Mouse (Mus musculus) hindbrain, embryonic 15.5 days (tissue): ENCODE measurements around the gene Dlk2. TPM values are rescaled to one million over a fixed set of nuclear protein-coding genes. Genes with fewer than 3 reads are reported as not detected.

Experiments
- ATAC-seq: fragments of 200-750 bp; cut with Nextera tagmentation; 2 replicates; pipeline ENCODE4 v1.8.0; 2017; ENCODE audit warnings: low read depth, moderate number of reproducible peaks, moderate TSS enrichment; ENCODE audit not compliant: low FRiP score
- H3K27ac ChIP-seq: fragments of 300-500 bp; sonication (generic); replicated peaks from 2 replicates; pipeline ENCODE4 v1.5.1; 2015; ENCODE audit warnings: mild to moderate bottlenecking, inconsistent platforms
- H3K27me3 ChIP-seq: fragments of 300-500 bp; sonication (generic); 2 replicates; pipeline ENCODE4 v1.6.1; 2015; ENCODE audit warnings: control low read depth, inconsistent platforms
- H3K36me3 ChIP-seq: fragments of 300-500 bp; sonication (generic); 2 replicates; pipeline ENCODE4 v1.6.1; 2015; ENCODE audit warnings: control low read depth, inconsistent platforms
- H3K4me1 ChIP-seq: fragments of 300-500 bp; sonication (generic); replicated peaks from 2 replicates; pipeline ENCODE4 v1.6.1; 2015; ENCODE audit warnings: control low read depth, inconsistent platforms
- H3K4me2 ChIP-seq: fragments of 300-500 bp; sonication (generic); 2 replicates; pipeline ENCODE4 v1.6.1; 2015; ENCODE audit warnings: moderate library complexity, mild to moderate bottlenecking, inconsistent platforms
- H3K4me3 ChIP-seq: fragments of 300-500 bp; sonication (generic); 2 replicates; pipeline ENCODE4 v1.5.1; 2015; ENCODE audit warnings: mild to moderate bottlenecking, inconsistent platforms
- H3K9ac ChIP-seq: fragments of 300-500 bp; sonication (generic); 2 replicates; pipeline ENCODE4 v1.6.1; 2015; ENCODE audit warnings: inconsistent platforms
- H3K9me3 ChIP-seq: fragments of 300-500 bp; sonication (generic); 2 replicates; pipeline ENCODE4 v1.6.1; 2016; ENCODE audit warnings: control low read depth, inconsistent platforms
- WGBS: fragments of 180-500 bp; shearing (Covaris S2); methylation state at CpG from one replicate; pipeline ENCODE4 v1.1.7; 2015; 5-methylcytosine and 5-hydroxymethylcytosine counted together
- polyA plus RNA-seq: library from polyadenylated mRNA; unstranded; fragments of >200 nt; fragmentation: Nextera tagmentation; extraction: Ambion mirVana; gene quantifications from 2 replicates; pipeline ENCODE4 v1.2.1, GENCODE M21; 2015

Gene Dlk2
- polyA plus RNA-seq, 1 experiment from 2014 or later: 25.5 TPM

DNA sequence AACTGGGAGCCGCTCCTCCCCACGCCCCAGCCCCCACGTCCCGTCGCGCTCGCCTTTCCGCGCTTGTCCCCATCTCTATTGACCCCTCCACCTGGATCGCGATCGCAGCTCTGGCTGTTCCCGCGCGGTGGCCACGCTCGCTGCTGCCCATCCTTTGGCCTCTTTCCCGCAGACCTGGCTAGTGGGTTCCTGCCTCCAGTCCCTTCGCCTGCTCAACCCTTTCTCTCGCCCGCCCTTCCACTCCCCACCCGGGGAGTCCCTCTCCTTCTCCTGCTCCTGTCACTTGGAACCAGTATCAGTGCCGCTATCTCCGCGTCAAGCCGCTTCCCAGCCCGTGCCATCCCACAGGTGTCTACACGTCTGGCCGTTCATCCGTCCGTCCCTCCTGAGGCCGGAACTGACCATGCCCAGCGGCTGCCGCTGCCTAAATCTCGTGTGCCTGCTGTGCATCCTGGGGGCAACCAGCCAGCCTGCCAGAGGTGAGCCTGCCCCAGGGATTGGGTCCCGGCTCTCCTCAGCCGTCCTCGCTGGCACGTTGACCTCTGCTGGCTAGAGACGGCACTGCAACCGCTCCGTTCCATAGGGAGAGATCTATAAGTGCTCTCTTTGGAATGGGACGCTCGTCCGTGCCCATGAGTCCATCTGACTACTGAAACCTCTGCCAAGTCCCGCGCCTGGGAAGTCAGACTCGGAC is 1.1 kb downstream of the Dlk2 start:
- Histone ChIP-seq H3K9ac (peak overlapping the region; percentile 90), H3K27me3 (peaks cover 18% of the 10 kb centered on the region), H3K27ac (peak overlapping the region; percentile 90), H3K9me3 (no peaks in the 10 kb centered on the region), H3K4me1 (peaks cover 25% of the 10 kb centered on the region), H3K4me2 (peak overlapping the region; percentile 89), H3K4me3 (peak overlapping the region; percentile 88), H3K36me3 (peaks cover 2% of the 10 kb centered on the region; the same call in 1 of the 2 replicates)
- peak; percentile 70 for ATAC-seq
- under 1% methylated on average over 43 of the region's 48 CpGs for WGBS

DNA sequence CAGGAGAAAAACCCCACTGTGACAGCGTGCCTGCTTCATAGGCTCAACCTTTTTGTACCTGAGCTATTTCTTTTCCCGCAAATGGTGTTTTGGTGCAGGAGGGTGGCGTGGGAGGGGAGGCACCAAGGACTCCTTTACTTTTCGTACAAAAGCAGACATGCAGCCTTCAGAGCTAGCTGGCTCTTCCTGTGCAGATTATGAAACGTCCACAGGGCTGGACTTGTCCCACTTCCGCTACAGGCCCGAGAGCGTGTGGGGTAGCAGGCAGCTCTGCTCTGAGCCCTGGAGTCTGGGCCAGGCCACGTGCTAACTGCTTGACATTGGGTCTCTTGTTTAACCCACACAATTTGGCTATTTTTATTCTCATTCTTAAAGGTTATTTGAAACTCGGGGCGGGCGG is 4.7 kb downstream of the Dlk2 start:
- no peaks in the 10 kb centered on the region for H3K27me3 ChIP-seq
- H3K4me3 ChIP-seq: no peak overlapping the region
- peaks cover 6% of the 10 kb centered on the region for H3K36me3 ChIP-seq
- ATAC-seq: no peak
- H3K27ac ChIP-seq: no peak overlapping the region
- no peak overlapping the region for H3K4me2 ChIP-seq
- WGBS: 81% methylated on average over 12 of the region's 12 CpGs
- no peak overlapping the region for H3K9ac ChIP-seq
- H3K4me1 ChIP-seq: peaks cover 21% of the 10 kb centered on the region
- no peaks in the 10 kb centered on the region for H3K9me3 ChIP-seq

DNA sequence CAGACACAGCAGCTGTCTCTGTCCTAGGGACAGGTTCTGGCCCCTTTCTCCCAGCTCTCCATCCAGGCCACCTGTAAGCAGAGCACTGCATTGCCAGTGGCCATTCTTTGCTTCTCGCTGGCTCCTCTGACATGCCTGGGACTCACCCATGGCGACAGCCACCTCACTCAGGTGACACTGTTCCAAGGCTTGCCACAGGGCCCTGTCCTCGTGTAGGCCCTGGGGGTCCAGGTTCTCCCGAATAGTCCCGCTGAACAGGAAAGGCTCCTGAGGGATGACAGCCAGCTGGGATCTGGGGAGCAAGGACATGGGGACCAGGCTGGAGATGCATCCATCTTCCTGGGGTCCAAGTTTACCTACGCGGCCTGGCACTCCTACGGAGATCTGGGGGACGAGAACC is 7.0 kb downstream of the Dlk2 start:
- Histone ChIP-seq H3K36me3 (peaks cover 6% of the 10 kb centered on the region), H3K9me3 (no peaks in the 10 kb centered on the region), H3K27ac (no peak overlapping the region), H3K4me2 (no peak overlapping the region), H3K4me3 (no peak overlapping the region), H3K27me3 (no peaks in the 10 kb centered on the region), H3K9ac (no peak overlapping the region), H3K4me1 (peaks cover 3% of the 10 kb centered on the region; the same call in 1 of the 2 replicates)
- no peak for ATAC-seq
- WGBS: 86% methylated on average over 9 of the region's 9 CpGs

DNA sequence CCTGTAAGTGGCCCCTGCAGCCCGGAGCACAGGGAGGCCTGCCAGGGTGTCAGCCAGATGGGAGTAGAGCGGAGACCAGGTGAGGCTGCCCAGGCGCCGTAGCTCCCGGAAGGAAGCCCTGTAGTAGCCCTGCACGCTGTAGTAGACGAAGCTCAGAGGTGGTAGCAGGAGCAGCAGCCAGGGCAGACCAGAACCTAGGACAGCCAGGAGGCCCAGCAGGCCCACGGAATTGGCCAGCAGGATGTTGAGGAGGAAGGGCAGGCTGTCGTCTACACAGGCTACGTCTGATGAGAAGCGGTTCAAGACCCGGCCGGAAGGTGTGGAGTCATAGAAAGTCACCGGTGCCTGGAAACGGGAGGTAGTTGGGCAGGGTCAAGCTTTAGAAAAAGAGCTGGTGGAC is 9.7 kb downstream of the Dlk2 start:
- H3K9ac ChIP-seq: no peak overlapping the region
- peaks cover 6% of the 10 kb centered on the region for H3K36me3 ChIP-seq
- H3K4me2 ChIP-seq: no peak overlapping the region
- H3K27ac ChIP-seq: no peak overlapping the region
- no peak for ATAC-seq
- 89% methylated on average over 15 of the region's 15 CpGs for WGBS
- H3K27me3 ChIP-seq: no peaks in the 10 kb centered on the region
- H3K4me1 ChIP-seq: no peaks in the 10 kb centered on the region
- H3K9me3 ChIP-seq: no peaks in the 10 kb centered on the region
- H3K4me3 ChIP-seq: no peak overlapping the region

DNA sequence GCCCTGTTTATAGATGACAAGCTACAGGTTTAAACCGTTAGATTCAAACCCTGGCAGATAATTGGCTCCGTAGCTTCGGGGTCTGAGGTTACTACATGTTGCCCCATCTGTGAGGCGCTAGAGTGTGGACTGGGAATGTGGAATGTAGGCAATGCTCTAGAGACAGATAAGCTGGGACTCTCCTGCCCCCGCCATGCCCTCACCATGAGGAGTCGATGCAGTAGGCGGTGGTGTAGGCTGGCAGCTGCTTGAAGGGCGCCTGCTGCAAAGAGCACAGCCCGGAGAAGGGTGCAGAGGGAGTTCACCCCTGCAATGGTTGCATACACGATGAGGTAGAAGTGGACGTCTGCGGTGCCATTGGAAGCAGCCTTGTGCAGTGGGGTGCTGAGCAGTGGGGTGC is 12.6 kb downstream of the Dlk2 start:
- Histone ChIP-seq H3K4me3 (no peak overlapping the region), H3K4me2 (no peak overlapping the region), H3K9me3 (no peaks in the 10 kb centered on the region), H3K36me3 (no peaks in the 10 kb centered on the region), H3K9ac (no peak overlapping the region), H3K27ac (no peak overlapping the region), H3K4me1 (no peaks in the 10 kb centered on the region), H3K27me3 (no peaks in the 10 kb centered on the region)
- WGBS: 91% methylated on average over 12 of the region's 12 CpGs
- ATAC-seq: 0 out of 2 replicates have a peak, but pooled peaks have one; percentile 11

DNA sequence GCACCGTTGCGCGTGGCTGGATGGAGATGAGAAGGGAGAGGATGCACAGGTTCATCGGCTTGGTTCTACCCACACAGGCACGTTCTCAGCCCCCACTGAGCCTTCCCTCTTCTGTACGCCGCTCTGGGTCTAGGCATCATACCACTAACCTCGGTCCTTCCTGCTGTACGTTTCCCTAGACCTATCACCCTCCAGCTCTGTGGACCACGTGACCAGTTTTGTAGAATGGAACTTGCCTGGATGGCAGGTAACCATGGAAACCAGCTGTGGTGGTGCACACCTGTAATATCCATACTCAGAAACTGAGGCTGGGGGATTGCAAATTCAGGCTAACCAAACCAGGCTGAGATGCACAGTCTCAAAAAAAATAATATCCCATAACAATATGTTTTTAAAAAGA is 13.3 kb downstream of the Dlk2 start:
- ATAC-seq: no peak
- H3K27ac ChIP-seq: no peak overlapping the region
- H3K4me1 ChIP-seq: no peaks in the 10 kb centered on the region
- H3K4me2 ChIP-seq: no peak overlapping the region
- H3K36me3 ChIP-seq: no peaks in the 10 kb centered on the region
- WGBS: 89% methylated on average over 10 of the region's 10 CpGs
- H3K27me3 ChIP-seq: no peaks in the 10 kb centered on the region
- H3K9ac ChIP-seq: no peak overlapping the region
- H3K4me3 ChIP-seq: no peak overlapping the region
- H3K9me3 ChIP-seq: no peaks in the 10 kb centered on the region

DNA sequence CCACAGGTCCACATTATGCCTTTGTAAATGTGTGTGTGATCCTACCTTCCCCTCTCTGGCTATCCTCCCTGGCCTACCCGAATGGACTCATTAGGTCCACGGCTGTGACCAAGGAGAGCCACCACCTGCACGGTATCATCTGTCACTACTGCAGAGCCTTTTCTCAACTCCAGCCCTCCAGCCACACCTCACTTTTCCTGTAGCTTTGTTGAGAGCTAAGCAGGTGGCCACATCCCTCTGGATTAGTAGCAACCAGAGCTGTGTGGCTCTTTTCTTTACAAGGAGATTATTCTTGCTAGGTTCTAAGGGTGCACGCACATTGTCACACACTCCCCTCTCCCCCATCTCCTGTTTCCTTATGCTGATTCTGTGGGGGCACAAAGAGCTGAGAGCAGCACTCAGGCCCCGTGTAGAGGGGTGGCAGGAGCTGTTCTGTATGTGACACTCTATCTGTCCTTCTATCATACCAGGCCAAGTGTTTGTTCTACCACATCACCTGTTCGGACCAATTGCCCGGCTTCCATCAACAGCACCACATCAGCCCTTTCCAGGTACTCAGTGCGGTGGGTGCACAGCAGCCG is 16.0 kb downstream of the Dlk2 start:
- Histone ChIP-seq H3K4me2 (no peak overlapping the region), H3K4me3 (no peak overlapping the region), H3K4me1 (no peaks in the 10 kb centered on the region), H3K9me3 (no peaks in the 10 kb centered on the region), H3K27ac (no peak overlapping the region), H3K9ac (no peak overlapping the region), H3K36me3 (no peaks in the 10 kb centered on the region), H3K27me3 (no peaks in the 10 kb centered on the region)
- WGBS: 89% methylated on average over 9 of the region's 9 CpGs
- no peak for ATAC-seq

DNA sequence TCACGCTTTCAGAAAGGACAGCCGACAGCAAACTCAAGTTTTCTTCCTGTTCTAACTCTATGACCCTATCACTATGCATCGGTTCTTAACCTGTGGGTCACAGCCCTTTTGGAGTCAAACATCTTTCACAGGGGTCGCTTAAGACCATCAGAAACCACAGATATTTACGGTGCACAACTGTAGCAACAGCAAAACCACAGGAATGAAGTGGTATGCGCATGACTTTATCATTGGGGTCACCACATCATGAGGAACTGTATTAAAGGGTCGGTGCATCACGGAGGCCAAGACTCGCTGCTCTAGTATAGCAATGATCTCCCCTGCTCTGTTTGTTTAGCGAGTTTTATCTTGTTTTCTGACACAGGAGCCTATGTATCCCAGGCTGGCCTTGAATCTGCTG is 18.6 kb downstream of the Dlk2 start:
- no peak overlapping the region for H3K27ac ChIP-seq
- H3K27me3 ChIP-seq: no peaks in the 10 kb centered on the region
- H3K36me3 ChIP-seq: no peaks in the 10 kb centered on the region
- no peak overlapping the region for H3K4me2 ChIP-seq
- no peaks in the 10 kb centered on the region for H3K4me1 ChIP-seq
- no peak overlapping the region for H3K4me3 ChIP-seq
- H3K9me3 ChIP-seq: no peaks in the 10 kb centered on the region
- H3K9ac ChIP-seq: no peak overlapping the region
- 91% methylated on average over 10 of the region's 10 CpGs for WGBS
- ATAC-seq: no peak

DNA sequence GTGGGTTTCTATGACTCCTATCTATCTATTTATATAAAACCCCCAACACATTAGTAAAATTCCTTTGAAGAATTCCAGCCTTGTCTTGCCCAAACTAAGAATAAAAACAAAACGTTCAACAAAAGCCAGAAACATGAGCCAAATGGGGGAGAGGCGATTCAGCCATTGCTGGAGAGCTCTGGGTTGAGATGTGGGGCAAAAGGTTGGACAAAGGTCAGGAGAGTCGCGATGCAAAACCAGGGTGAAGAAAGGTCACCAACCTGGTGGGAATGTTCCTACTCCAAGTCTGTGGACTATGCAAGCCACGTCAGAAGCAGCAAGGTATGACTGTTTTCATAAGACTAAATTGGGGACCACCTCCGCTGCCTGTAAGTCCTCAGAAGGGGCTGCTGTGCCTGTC is 23.3 kb downstream of the Dlk2 start:
- Histone ChIP-seq H3K9ac (no peak overlapping the region), H3K4me3 (no peak overlapping the region), H3K36me3 (peaks cover 14% of the 10 kb centered on the region; the same call in 1 of the 2 replicates), H3K27ac (no peak overlapping the region), H3K4me1 (no peaks in the 10 kb centered on the region), H3K4me2 (no peak overlapping the region), H3K27me3 (no peaks in the 10 kb centered on the region), H3K9me3 (no peaks in the 10 kb centered on the region)
- ATAC-seq: no peak
- WGBS: 81% methylated on average over 6 of the region's 6 CpGs

DNA sequence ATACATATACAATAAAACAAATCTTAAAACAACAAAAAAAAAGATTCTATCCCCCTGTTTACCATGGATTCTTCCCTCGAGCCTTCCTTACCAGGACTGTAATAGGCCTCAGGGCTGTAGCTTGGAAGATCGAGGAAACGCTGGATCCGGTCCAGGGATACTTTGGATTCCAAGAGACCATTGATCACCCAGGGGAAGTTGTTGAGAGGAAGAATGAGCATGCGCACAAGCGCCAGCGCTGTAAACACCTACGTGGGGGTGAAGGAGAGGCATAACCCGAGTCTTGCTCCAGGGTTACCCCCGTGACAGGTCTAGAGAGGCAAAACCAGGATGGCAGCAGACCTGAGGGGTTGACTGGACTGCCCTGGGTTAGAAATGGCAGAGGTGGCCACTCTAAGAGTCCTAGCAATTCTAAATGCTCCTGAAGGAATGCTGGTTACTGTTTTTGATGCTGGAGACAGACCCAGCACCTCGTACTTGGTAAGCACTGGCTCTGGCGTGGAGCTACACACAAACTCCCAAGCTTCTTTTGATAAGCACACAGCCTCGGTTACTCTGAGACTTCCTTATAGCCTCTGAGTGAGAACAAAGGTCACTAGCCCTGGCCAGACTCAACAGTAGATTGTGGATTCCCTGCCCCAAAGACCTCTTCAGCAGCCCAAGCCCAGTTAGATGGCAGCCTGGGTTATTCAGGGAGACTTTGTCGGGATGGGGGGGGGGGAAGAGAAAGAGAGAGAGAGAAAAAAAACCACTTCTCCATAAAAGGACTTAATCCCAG is 25.0 kb downstream of the Dlk2 start:
- Histone ChIP-seq H3K9me3 (no peaks in the 10 kb centered on the region), H3K27ac (no peak overlapping the region), H3K36me3 (peaks cover 14% of the 10 kb centered on the region; the same call in 1 of the 2 replicates), H3K4me2 (no peak overlapping the region), H3K9ac (no peak overlapping the region), H3K4me1 (peaks cover 6% of the 10 kb centered on the region), H3K4me3 (no peak overlapping the region), H3K27me3 (no peaks in the 10 kb centered on the region)
- ATAC-seq: no peak
- 93% methylated on average over 14 of the region's 14 CpGs for WGBS

DNA sequence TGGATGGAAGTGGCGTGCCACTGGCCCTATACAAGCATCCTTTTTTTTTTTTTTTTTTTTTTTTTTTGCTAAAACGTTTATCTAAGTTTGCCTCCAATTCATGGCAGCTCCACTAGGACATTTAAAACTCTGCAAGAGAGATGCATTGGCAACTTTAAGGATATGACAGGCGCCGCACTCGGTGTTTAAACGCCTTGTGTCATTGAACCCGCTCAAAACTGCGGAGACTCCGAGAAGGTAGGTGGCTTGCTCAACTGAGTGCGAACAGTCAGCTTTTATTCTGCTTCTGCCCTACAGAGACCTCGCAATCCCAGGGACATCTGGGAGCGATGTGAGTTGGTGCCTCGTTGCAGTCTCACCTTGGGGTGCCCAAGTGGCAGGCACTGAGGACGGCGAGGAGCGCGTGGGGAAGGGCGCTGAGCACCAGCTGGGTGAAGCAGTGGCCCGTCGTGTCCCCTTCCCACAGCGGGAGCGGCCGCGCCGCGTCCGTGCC is 30.2 kb downstream of the Dlk2 start:
- Histone ChIP-seq H3K27ac (peak overlapping the region; percentile 95), H3K27me3 (no peaks in the 10 kb centered on the region), H3K9me3 (no peaks in the 10 kb centered on the region), H3K4me1 (peaks cover 13% of the 10 kb centered on the region), H3K9ac (peak overlapping the region; percentile 83), H3K36me3 (peaks cover 9% of the 10 kb centered on the region; the same call in 1 of the 2 replicates), H3K4me2 (peak overlapping the region; percentile 82), H3K4me3 (peak overlapping the region; percentile 74)
- 4% methylated on average over 27 of the region's 27 CpGs for WGBS
- no peak for ATAC-seq
